Mouse (Mus musculus) spleen, adult 12 weeks (tissue): Measurements from ENCODE around the gene Mchr1.

ENCODE experiments used
- DNase-seq: peaks from one replicate; pipeline ENCODE4 v3.0.0; 2022; ENCODE audit warnings: low spot score

Mchr1 gene

DNA sequence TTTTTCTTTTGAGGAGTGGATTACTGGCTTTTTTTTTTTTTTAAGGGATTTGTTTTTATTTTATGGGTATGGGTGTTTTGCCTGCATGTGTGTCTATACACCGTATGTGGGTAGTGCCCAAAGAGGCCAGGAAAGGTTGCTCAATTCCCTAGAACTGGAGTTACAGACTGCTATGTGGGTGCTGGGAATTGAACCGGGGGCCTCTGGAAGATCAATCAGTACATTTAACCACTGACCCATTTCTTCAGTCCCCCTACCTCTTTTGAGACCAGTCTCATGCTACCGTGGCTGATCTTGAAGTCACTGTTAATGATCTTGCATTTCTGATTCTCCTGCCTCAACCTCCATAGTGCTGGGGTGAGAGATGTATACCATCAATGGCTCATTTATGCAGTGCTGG lies 8.0 kb upstream of the Mchr1 start:
- DNase-seq, result no peak

DNA sequence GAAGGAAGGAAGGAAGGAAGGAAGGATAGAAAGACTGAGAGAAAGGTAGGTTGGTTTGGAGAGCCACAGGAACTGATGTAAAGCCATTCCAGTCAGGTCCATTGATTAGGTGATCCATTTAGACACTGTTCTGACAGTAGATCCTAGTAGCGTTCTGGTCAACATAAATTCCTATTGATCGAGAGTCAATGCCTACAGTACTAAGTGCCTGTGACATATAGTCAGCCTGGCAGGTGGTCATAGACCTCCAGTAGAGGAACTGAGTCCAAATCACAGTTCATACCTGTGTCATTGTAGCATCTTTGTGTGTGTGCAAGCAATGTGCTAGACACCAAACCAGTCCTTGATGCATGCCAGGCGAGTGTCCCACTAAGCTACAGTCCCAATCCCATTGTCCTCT lies 7.0 kb upstream of the Mchr1 start:
- DNase-seq, result no peak

DNA sequence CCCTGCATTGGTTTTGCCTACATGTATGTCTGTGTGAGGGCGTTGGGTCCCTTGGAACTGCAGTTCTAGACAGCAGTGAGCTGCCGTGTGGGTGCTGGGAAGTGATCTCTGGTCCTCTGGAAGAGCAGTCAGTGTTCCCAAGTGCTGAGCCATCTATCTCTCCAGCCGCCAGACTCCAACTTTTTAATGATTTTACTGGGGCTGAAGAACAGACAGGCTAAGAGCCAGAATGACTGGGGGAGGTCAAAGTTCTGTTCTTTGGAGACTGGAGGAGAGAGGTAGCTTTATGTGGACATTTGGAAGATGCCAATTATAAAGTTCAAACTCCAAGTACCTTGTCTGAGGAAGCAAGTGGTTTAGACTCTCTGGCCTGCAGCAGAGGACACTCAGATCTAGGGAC lies 5.5 kb upstream of the Mchr1 start:
- no peak for DNase-seq

DNA sequence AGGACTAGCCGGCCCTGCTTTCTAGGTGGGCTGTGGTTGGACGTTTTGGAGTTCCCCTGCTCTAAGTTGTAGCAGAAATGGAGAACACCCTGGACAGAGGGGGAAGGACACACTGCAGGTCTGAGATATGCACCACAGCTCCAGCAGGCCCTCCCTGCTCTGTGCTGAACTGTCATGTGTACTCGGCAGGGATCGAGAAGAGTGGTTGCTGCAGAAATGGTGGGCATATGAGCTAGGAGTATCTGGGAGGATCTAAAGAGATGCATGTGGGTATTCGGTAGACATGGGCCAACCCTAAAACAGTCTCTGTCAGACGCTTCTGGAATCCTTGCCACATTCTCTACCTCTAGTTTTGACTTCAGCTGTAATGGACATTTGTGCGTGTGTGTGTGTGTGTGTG lies 4.0 kb upstream of the Mchr1 start:
- DNase-seq, result no peak

DNA sequence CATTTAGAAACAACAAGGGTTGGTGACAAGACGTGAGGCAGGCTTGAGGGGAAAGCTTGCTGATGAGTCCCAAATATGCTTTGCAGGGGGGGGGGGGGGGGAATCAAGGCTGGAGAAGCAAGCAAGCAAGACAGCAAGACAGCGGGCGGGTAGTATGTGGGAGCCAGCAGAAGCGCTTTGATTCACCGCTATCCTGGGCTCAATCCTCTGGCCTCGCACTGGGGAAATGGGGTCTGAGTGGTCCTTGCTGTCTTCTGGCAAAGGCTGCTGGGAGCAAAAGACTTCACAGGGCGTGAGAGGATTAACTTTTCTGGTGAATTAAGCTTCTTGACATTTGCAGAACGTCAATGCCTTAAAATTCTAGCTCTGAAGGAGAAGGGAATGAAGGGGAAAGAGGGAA lies 763 bp downstream of the Mchr1 start:
- no peak for DNase-seq

DNA sequence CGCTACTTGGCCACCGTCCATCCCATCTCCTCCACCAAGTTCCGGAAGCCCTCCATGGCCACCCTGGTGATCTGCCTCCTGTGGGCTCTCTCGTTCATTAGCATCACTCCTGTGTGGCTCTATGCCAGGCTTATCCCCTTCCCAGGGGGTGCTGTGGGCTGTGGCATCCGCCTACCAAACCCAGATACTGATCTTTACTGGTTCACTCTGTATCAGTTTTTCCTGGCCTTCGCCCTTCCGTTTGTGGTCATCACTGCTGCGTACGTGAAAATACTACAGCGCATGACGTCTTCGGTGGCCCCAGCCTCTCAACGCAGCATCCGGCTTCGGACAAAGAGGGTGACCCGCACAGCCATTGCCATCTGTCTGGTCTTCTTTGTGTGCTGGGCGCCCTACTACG lies 2.2 kb downstream of the Mchr1 start:
- no peak for DNase-seq

DNA sequence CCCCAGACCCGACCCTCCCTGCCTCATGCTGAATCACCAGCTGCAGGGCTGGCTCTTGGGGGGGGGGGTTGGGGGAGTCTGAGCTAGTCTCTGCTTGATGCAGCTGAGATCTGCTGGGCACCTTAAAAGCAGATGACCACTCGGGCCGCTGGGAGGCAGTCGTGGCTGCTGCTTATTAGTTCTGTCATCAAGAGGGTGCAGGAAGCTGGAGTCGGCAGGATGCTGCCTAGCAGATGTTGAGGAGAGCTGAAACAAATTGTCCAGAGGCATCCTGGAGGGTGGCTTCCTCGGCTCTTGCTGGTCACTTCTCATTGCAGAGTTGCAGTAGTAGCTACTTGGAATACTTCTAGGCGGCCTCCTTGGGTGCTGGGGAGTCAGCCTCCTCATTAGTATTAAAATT lies 4.0 kb downstream of the Mchr1 start:
- no peak for DNase-seq

DNA sequence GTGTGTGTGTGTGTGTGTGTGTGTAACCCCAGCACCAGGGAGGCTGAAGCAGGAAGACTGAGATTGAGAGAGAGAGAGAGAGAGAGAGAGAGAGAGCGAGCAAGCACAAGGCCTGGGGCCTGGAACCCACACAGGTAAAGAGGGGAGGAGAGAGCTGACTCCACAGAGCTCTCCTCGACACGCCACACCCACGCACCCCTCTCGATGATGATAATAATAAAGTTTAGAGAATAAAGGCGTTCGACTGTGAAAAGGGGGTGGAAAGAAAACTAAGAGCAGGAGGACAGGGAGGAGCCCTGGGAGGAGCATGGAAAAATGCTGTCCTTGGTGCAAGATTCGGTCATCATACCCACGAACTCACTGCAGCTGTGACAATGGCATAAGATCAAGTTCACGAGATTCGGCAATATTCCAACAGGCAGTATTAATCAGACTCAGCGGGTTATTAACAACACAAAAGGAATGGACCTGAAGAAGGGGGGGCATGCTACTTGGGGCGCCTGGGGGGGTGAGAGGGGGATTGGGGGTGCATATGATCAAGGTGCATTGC lies 4.6 kb downstream of the Mchr1 start:
- DNase-seq, result no peak

DNA sequence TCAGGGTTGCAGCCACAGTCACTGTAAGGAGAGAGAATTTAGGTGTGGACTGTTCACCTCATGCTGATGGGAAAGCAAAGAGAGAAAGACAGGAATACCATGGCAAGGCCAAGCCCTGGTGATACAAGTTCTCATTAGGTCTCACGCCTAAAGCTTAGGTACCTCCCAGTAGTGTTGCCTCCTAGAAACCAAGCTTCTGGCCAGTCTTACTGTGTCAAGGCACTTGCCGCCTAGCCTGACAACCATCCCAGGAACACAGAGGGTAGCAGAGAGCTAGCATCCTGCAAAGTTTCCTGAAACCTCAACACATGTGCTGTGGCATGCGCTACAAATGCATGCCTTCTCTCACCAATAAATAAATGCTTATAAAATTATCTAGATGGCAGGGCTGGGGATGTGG lies 11.6 kb downstream of the Mchr1 start:
- no peak for DNase-seq

DNA sequence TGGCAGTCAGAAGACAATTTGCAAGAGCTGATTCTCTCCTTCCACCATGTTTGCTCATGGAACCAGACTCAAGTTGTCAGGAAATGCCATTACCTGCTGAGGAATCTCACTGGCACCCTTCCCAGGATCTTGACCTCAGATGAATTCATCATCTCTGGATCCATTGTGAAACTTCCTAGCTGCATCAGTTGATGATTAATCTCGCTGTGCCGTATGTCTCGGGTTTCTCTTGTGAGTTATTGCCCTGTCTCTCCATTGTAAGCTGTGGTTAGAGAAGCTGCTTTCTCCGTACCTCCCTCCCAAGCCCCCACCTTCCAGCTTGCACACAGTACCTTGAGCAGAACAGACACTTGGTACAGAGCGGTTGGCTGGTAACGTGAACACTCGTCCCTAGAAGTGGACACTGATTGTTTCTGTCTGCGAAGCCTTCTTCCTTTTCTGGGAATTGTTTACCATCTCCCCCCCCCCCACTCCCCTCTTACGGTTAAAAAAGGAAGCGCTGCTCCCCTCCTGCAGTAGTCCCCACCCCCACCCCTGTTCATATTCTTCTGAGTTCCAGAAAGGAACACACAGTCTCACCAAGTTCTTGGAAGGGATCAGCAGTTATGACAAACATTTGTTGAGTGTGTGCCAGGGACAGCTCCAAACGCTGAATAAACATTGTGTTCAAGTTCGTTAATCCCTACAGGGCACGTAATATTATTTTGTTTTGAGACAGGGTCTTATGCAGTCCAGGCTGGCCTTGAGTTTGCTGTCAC lies 12.5 kb downstream of the Mchr1 start:
- DNase-seq, result no peak

DNA sequence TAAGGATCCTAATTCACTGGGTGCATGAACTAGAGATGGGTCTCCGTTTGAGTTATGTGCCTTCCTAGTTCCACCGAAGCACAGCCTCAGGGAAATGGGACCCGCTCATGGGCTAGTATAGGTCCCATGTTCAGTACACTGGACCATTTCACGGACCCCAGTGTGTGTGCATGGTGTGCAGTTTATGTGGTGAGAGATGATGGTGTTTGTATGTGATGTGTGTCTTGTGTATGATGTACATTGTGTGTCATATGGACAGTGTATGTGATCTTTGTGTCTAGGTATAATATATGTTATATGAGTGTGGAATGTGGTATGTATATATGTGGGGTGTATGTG lies 13.0 kb downstream of the Mchr1 start:
- no peak for DNase-seq

DNA sequence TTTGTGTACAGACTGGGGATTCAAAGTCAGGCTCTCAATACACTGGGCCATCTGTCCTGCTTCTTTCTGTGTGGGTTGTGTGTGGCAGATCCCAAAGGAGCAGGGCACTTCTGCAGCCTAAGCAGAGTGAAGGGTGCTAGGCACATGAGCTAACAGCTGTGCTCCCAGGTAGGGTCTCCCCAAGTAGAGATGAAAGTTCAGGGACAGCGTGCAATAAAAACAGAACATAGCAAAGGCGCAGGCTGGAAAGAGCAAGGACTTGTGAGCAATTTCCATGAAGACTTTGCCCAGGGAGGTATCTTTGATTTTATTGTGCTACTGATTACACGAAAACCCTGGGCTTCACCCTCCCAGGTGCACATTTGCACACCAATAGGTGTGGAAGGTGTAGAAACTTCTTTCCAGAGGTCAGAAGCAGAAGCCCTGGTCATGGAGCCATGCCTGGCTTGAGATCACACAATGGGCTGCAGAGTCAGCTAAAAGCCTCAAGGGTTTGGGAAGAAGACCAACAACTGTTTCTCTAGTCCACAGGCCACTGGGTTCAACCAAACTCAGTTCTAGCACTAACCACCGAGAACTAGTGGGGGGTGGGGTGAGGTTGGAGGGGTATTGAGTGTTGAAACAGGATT lies 13.8 kb downstream of the Mchr1 start:
- no peak for DNase-seq

DNA sequence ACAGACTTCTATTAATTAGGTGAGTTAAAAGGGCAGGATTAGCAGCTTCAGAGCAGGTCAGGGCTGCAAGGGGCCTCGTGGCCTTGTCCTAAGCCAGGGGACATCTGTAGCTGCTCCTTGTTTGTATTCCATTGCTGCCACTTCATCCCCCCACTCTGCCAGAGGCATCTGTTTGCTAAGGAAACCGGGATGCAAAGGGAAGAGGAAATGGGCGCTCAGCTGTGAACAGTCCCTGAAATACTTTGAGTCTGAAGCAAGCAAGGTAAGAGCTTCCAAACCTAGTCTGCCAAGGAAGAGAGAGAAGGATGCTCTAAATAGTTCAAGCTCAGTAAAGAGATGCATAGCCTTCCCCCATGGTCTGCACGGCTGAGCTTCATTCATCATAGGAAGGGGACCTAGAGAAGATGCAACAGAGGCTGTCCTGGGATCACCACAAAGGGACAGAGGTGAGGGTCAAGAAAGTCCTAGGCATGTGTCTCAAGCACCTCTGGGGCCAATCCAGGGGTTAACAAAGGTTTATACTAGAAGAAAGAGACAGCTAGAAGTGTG lies 17.4 kb downstream of the Mchr1 start:
- no peak for DNase-seq

DNA sequence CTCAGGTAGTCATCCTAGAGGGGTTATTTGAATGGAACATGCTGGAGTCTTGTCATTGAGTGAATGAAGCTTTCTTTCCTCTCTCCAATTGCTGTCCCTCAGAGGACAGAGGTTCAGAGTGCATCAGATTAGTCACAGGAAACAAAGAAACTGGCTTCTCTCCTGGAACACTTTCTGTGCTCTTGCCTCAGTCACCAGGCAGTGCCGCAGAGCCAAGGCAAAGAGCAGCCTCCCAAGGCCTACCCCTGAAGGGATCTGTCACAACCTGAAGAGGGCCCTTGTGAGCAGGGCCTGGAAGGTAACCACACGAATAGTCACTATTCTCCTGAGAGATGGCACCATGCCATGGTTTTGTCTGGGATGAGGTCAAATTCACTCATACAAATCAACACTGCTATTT lies 18.3 kb downstream of the Mchr1 start:
- no peak for DNase-seq

DNA sequence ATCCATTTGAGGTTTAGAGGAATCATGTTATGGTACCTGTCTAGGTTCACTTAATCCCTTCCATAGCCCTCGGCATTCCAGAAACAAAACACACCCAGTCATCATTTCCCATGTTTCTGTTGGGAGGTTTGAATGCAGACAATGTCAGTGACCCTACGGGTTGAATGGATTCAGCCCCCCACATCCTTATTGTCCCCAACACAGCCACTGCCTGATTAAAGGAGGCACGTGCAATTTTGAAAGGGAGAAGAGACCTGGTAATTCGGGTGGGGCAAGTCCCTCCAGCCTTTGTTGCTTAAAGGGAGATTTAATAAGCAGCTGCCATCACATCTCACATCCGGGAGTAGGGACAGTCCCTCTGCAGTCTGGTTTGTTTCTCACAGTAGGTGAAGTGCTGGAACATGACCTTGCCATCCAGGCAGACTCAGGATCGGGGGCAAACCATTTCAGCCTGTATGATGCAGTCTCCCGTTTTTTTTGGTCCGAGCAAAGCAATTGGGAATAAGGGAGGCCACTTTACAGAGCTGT lies 18.9 kb downstream of the Mchr1 start:
- no peak for DNase-seq

DNA sequence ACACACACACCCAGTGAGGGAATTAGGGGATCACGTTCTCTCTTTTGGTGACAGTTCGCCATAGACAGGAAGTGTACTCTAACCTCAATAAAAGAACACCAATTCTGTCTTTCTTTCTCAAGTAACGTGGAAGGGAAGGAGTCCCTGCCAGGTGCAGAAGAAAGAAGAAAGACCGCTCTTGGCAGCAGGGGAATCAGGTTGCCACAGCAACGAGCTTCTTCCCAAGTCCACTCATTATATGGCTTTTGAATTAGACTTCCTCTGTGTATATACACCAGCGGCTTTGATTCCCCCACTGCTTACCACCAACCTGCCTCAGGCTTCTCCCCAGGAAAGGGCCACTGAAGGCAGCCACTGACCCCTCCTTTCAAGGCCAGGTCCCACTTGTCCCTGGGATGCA lies 19.8 kb downstream of the Mchr1 start:
- no peak for DNase-seq

DNA sequence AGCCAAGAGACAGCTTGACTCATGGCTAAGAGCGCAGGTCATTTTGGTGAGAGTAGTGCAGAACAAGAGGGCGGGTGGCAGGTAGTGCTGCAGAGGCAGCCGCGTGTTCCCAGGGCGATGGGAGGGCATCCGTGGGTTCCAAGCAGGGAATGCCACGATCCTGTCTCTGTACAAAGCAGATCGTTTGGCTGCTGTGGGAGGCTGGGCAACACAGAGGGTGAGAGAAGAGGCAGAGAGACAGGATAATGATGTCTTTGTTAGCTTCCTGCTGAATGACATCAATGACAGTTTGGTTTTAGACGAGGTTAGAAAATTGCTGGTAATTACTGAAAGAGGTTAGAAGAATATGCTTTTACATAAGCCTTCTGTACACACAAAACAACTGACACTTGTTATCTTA lies 23.0 kb downstream of the Mchr1 start:
- DNase-seq, result no peak

DNA sequence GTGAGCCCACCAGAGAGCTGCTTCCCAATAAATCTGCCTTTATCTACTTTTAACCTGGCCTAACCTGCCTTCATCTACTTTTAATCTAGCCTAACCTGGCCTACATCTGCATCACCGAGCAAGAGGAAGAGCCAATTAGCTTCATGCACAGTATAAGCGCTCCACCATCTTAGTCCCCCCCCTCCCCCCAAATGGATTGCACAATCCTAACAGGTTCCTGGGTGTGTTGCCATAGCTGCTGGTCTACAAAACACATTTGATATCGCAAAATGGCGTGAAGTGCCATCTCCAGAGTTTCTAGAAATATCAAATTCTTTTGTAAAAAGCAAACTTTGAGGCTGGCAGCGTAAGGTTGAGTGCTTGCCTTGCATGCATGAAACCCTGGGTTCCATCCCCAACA lies 24.0 kb downstream of the Mchr1 start:
- DNase-seq, result no peak

DNA sequence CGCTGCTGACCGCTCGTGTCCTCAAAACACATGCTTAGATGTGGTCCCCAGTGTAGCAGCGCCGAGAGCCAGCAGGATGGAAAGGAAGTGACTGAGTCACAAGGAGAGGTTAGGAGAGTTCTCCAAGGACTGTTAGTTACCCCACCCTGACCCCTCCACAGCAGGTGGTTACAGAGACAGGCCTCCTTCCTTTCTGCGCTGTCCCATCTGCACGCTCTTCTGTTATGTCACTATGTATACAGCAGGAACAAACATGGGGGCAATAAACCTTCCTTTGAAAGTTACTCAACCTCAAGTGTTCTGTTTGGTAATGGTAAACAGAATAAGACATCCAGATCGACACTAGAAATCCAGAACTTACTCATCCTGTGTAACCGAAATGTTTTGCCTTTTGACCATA lies 24.9 kb downstream of the Mchr1 start:
- no peak for DNase-seq

DNA sequence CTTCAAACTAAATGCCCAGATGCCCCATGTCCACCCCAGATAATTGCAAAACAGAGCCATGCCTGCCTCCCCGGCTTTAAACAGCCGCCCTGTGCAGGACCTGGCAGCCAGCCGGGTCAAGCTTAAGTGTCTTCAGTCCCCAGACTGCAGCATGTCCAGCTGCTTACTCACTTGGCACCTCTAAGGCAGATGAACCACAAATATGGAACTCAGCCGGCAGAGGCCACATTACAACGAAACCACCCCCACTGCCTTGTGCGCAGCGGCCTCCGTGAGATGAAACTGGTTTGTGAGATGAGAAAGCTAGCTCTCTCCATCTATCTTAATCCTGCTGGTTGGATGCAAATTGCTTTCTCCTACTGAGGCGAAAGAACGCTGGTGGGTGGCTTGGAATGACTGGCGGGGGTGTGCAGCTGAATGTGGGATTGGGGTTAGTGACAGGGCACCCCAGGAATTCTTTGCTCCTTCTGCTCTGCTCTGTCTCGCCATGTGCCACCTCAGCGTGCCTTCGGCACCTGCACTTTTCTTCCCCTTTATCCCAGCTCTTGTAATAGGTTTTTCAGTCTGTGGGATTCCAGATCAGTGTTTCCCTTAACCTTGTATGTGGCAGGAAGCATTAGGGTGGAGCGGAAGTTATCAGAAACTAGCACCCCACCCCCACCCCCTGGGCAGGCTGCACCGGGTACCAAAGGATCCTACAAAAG lies 29.2 kb downstream of the Mchr1 start:
- DNase-seq, result no peak

DNA sequence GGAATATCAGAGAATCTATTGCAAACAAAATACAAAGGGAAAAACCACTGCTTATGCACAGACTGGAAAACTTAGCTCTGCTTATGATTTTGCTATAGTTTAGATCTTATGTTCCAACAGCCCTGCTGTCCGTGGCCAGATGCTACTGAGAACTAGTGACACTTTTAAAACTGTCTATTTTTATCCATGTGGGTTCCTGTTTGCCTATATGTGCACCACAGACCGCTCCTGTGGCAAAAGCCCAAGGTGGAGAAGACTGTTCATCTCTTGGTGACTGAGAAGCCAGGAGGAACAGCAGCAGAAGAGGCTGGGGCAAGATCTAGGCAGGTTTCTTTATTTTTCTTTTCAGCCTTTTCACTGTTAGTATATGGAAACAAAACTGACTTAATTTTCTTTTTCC lies 32.1 kb downstream of the Mchr1 start:
- no peak for DNase-seq

DNA sequence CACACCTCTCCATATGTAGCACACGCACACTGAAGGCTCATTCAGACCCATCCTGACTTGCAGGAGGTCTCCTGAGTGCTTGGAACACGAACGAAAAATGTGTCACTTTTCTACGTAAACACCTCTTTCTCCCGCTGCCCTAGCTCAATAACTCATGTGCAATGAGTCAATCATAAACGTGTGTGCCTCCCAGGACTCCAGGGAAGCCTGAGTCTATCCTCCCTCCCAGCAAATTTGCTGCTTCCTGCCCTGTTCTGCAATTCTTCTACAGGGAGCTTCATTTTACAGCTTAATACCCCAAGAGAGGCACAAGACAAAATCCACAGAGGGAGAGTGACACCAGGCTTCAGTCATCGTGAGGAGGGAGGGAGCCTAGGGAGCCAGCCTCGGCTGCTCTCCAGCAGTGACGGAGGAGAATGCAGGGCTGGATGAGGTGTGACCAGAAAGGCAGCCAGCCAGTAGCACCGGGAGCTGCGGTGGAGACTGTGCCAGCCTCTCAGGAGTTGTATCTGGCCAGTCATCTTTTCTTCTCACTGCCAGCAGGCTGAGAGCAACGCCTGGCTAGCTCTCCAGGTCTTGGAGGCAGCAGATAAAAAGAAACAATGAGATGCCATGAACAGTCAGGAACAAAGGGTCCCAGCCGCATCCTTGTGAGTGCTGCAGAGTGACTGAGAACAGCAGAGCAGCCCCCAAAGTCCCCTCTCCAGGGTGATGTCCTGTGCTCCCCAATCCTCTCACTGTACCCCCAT lies 37.2 kb downstream of the Mchr1 start:
- no peak for DNase-seq
